Comparison of ENCODE assay signal across 19 mouse cellular contexts in genomic region chr4:33581180-33581591, GRCm38 (mm10).
DNase-seq lines count a peak whose midpoint lies in the region; ATAC-seq and TF ChIP-seq lines count a peak whose summit lies in the region.
"Had no signal": no experiment of that assay in that cellular context is flagged by ENCODE, and none has a peak within 500 bp of the region (broad histone marks: within the 10 kb centered on the region; RNA-seq: fewer than 3 reads in every experiment).

No protein-coding gene starts in this region.

- no peaks in the 10 kb centered on the region for H3K36me3 ChIP-seq in hindbrain, postnatal 0 days (ENCODE audit: insufficient read depth, low read length)
- no peaks in the 10 kb centered on the region for H3K36me3 ChIP-seq in hindbrain, embryonic 11.5 days (ENCODE audit: control insufficient read depth, insufficient read depth, low read length)
- no peaks in the 10 kb centered on the region for H3K36me3 ChIP-seq in thymus, adult 2 months (ENCODE audit: control insufficient read depth, insufficient read depth, low read length)
- H3K36me3 ChIP-seq in forebrain, embryonic 12.5 days (replicated peaks), result no peaks in the 10 kb centered on the region
- H3K36me3 ChIP-seq: hindbrain, embryonic 12.5 days; limb, embryonic 10.5 days; midbrain, embryonic 10.5 days had no signal

- H3K4me2 ChIP-seq in hindbrain, postnatal 0 days (ENCODE audit: low read depth, low read length), result no peak overlapping the region
- no peak overlapping the region for H3K4me2 ChIP-seq in hindbrain, embryonic 11.5 days (replicated peaks; ENCODE audit: low read depth, low read length)
- H3K4me2 ChIP-seq in forebrain, embryonic 12.5 days, result no peak overlapping the region
- H3K4me2 ChIP-seq: hindbrain, embryonic 12.5 days had no signal

- no peak overlapping the region for H3K27ac ChIP-seq in hindbrain, postnatal 0 days
- no peak overlapping the region for H3K27ac ChIP-seq in hindbrain, embryonic 11.5 days (ENCODE audit: low read depth, low read length)
- H3K27ac ChIP-seq in thymus, adult 2 months (ENCODE audit: control insufficient read depth, insufficient read depth, low read length), result peak overlapping the region; percentile 66; the same call in 1 of the 2 replicates
- H3K27ac ChIP-seq in forebrain, embryonic 12.5 days, result no peak overlapping the region
- H3K27ac ChIP-seq: hindbrain, embryonic 12.5 days; kidney, postnatal 0 days; limb, embryonic 10.5 days; macrophage; midbrain, embryonic 10.5 days had no signal

- H3K9me3 ChIP-seq in hindbrain, postnatal 0 days (ENCODE audit: low read length), result no peaks in the 10 kb centered on the region
- peaks cover 4% of the 10 kb centered on the region; the same call in 1 of the 2 replicates for H3K9me3 ChIP-seq in hindbrain, embryonic 11.5 days (ENCODE audit: control insufficient read depth, low read length)
- peaks cover 8% of the 10 kb centered on the region; the same call in 1 of the 2 replicates for H3K9me3 ChIP-seq in forebrain, embryonic 12.5 days
- H3K9me3 ChIP-seq: limb, embryonic 10.5 days had no signal

- ATAC-seq in CD4-positive, CD25-positive, alpha-beta regulatory T cell, adult 4 months, result no peak
- ATAC-seq in hindbrain, postnatal 0 days, result 0 out of 2 replicates have a peak, but pooled peaks have one; percentile 40
- ATAC-seq in hindbrain, embryonic 11.5 days (ENCODE audit: low FRiP score), result no peak
- no peak for ATAC-seq in forebrain, embryonic 12.5 days (ENCODE audit: low FRiP score)
- ATAC-seq: forebrain, embryonic 16.5 days had no signal

- no peak overlapping the region for H3K4me3 ChIP-seq in hindbrain, postnatal 0 days (ENCODE audit: low read length)
- H3K4me3 ChIP-seq in hindbrain, embryonic 11.5 days (ENCODE audit: low read depth, low read length), result no peak overlapping the region
- H3K4me3 ChIP-seq in thymus, adult 2 months (ENCODE audit: control insufficient read depth, insufficient read depth, low read length), result no peak overlapping the region
- H3K4me3 ChIP-seq in forebrain, embryonic 12.5 days (replicated peaks), result no peak overlapping the region
- H3K4me3 ChIP-seq: hindbrain, embryonic 12.5 days; limb, embryonic 10.5 days; midbrain, embryonic 10.5 days had no signal

- no peak overlapping the region for H3K9ac ChIP-seq in hindbrain, postnatal 0 days (replicated peaks; ENCODE audit: low read length)
- H3K9ac ChIP-seq in hindbrain, embryonic 11.5 days (ENCODE audit: low read depth, low read length), result no peak overlapping the region
- no peak overlapping the region for H3K9ac ChIP-seq in forebrain, embryonic 12.5 days
- H3K9ac ChIP-seq: hindbrain, embryonic 12.5 days had no signal

- TF ChIP-seq CTCF in hindbrain, postnatal 0 days (IDR thresholded peaks at IDR 0.05; ENCODE audit: low read depth), result no peak
- no peak for TF ChIP-seq CTCF in thymus, adult 2 months (IDR thresholded peaks at IDR 0.05; ENCODE audit: borderline replicate concordance, control insufficient read depth, extremely low read depth, insufficient read depth, low read length, poor library complexity)

- peak; percentile 6 for DNase-seq in CD4-positive, CD25-positive, alpha-beta regulatory T cell, adult 2 months (ENCODE audit: low read depth, low spot score)
- DNase-seq in hindbrain, postnatal 0 days (ENCODE audit: low spot score), result peak; percentile 55
- no peak for DNase-seq in hindbrain, embryonic 11.5 days (ENCODE audit: low spot score)
- no peak for DNase-seq in thymus, adult 2 months
- DNase-seq in thymus, postnatal 0 days (ENCODE audit: low spot score), result no peak
- DNase-seq in induced T-regulatory cell, adult 2 months (ENCODE audit: low read depth), result peak; percentile 17
- DNase-seq: adrenal gland, adult 8-10 months; cerebellum, adult 9-10 months; embryo, embryonic 11 days; heart, postnatal 10 days; lung, adult 18-20 months had no signal

- 56% methylated on average over 15 of the region's 15 CpGs for WGBS in hindbrain, postnatal 0 days
- 87% methylated on average over 15 of the region's 15 CpGs for WGBS in hindbrain, embryonic 11.5 days
- 56% methylated on average over 15 of the region's 15 CpGs for WGBS in thymus, adult 2 months
- 86% methylated on average over 15 of the region's 15 CpGs for WGBS in forebrain, embryonic 12.5 days

- TF ChIP-seq POLR2A in thymus, adult 2 months (IDR thresholded peaks at IDR 0.05; ENCODE audit: control insufficient read depth, extremely low read depth, insufficient read depth, low read length, poor library complexity), result no peak

- H3K4me1 ChIP-seq in hindbrain, postnatal 0 days (ENCODE audit: insufficient read depth, low read length), result no peaks in the 10 kb centered on the region
- no peaks in the 10 kb centered on the region for H3K4me1 ChIP-seq in hindbrain, embryonic 11.5 days (replicated peaks; ENCODE audit: control insufficient read depth, insufficient read depth, low read length)
- peaks cover 10% of the 10 kb centered on the region for H3K4me1 ChIP-seq in thymus, adult 2 months (replicated peaks; ENCODE audit: control insufficient read depth, insufficient read depth, low read length)
- peaks cover 6% of the 10 kb centered on the region for H3K4me1 ChIP-seq in forebrain, embryonic 12.5 days

- no peaks in the 10 kb centered on the region for H3K27me3 ChIP-seq in hindbrain, postnatal 0 days (ENCODE audit: insufficient read depth, low read length)
- H3K27me3 ChIP-seq in hindbrain, embryonic 11.5 days (ENCODE audit: control insufficient read depth, insufficient read depth, low read length), result no peaks in the 10 kb centered on the region
- no peaks in the 10 kb centered on the region for H3K27me3 ChIP-seq in thymus, adult 2 months (ENCODE audit: control insufficient read depth, insufficient read depth, low read length)
- H3K27me3 ChIP-seq in forebrain, embryonic 12.5 days, result no peaks in the 10 kb centered on the region
- H3K27me3 ChIP-seq: hindbrain, embryonic 12.5 days had no signal

Comparison
In these comparisons a context has a peak if more than half of its experiments do, and no peak if none do; other contexts are left out.
1. DNase-seq: peak in CD4-positive, CD25-positive, alpha-beta regulatory T cell, adult 2 months (single experiment), hindbrain, postnatal 0 days (single experiment) and induced T-regulatory cell, adult 2 months (single experiment); none in hindbrain, embryonic 11.5 days (single experiment), thymus, adult 2 months (single experiment) and thymus, postnatal 0 days (single experiment).